Mouse (Mus musculus) lung, embryonic 15.5 days (tissue): ENCODE data around the gene Lrrc49. TPM values are rescaled to one million over a fixed set of nuclear protein-coding genes. Genes with fewer than 3 reads are reported as not detected.

ENCODE experiments used
- ATAC-seq: fragments of 200-750 bp; cut with Nextera tagmentation; 2 replicates; pipeline ENCODE4 v1.8.0; 2017; ENCODE audit warnings: moderate number of reproducible peaks, borderline replicate concordance; ENCODE audit not compliant: low FRiP score, low TSS enrichment; ENCODE audit errors: extremely low read depth
- H3K27ac ChIP-seq: fragments of 300-500 bp; sonication (generic); 2 replicates; pipeline ENCODE4 v1.5.1; 2015; ENCODE audit warnings: moderate library complexity, mild to moderate bottlenecking, inconsistent platforms
- H3K27me3 ChIP-seq: fragments of 300-500 bp; sonication (generic); 2 replicates; pipeline ENCODE4 v1.6.1; 2015; ENCODE audit warnings: inconsistent platforms
- H3K36me3 ChIP-seq: fragments of 300-500 bp; sonication (generic); 2 replicates; pipeline ENCODE4 v1.6.1; 2015; ENCODE audit warnings: inconsistent platforms
- H3K4me1 ChIP-seq: fragments of 300-500 bp; sonication (generic); 2 replicates; pipeline ENCODE4 v1.6.1; 2015; ENCODE audit warnings: inconsistent platforms
- H3K4me2 ChIP-seq: fragments of 300-500 bp; sonication (generic); 2 replicates; pipeline ENCODE4 v1.6.1; 2015; ENCODE audit warnings: inconsistent platforms, mild to moderate bottlenecking, moderate library complexity
- H3K4me3 ChIP-seq: fragments of 300-500 bp; sonication (generic); 2 replicates; pipeline ENCODE4 v1.5.1; 2015; ENCODE audit warnings: mild to moderate bottlenecking, inconsistent platforms
- H3K9ac ChIP-seq: fragments of 300-500 bp; sonication (generic); 2 replicates; pipeline ENCODE4 v1.6.1; 2015; ENCODE audit warnings: inconsistent platforms
- H3K9me3 ChIP-seq: fragments of 300-500 bp; sonication (generic); 2 replicates; pipeline ENCODE4 v1.6.1; 2016; ENCODE audit warnings: inconsistent platforms
- WGBS: fragments of 180-500 bp; shearing (Covaris S2); methylation state at CpG from one replicate; pipeline ENCODE4 v1.1.7; 2015; 5-methylcytosine and 5-hydroxymethylcytosine counted together
- polyA plus RNA-seq: library from polyadenylated mRNA; unstranded; fragments of >200 nt; fragmentation: Nextera tagmentation; extraction: Ambion mirVana; gene quantifications from 2 replicates; pipeline ENCODE4 v1.2.1, GENCODE M21; 2015

Gene Lrrc49
- polyA plus RNA-seq, 1 experiment from 2014 or later, result 17.3 TPM

- 66% methylated on average over 5 of the region's 5 CpGs for WGBS
- no peak overlapping the region for H3K9ac ChIP-seq
- H3K4me2 ChIP-seq, result no peak overlapping the region
- ATAC-seq, result no peak
- no peak overlapping the region for H3K4me3 ChIP-seq
- H3K27ac ChIP-seq, result no peak overlapping the region
- no peaks in the 10 kb centered on the region for H3K4me1 ChIP-seq
- H3K9me3 ChIP-seq, result no peaks in the 10 kb centered on the region
- H3K27me3 ChIP-seq, result no peaks in the 10 kb centered on the region
- no peaks in the 10 kb centered on the region for H3K36me3 ChIP-seq
Observed at GRCm38 (mm10) chr9:60592363-60592762, 95.6 kb downstream of the Lrrc49 start.

- no peak overlapping the region for H3K9ac ChIP-seq
- H3K27me3 ChIP-seq, result no peaks in the 10 kb centered on the region
- WGBS, result 96% methylated on average over 8 of the region's 8 CpGs
- no peak overlapping the region for H3K27ac ChIP-seq
- ATAC-seq, result no peak
- H3K4me3 ChIP-seq, result no peak overlapping the region
- H3K36me3 ChIP-seq, result 0 out of 2 replicates have a peak, but pooled peaks cover 5% of the 10 kb centered on the region
- H3K9me3 ChIP-seq, result no peaks in the 10 kb centered on the region
- H3K4me1 ChIP-seq, result no peaks in the 10 kb centered on the region
- no peak overlapping the region for H3K4me2 ChIP-seq
Observed at GRCm38 (mm10) chr9:60590871-60591624, 96.9 kb downstream of the Lrrc49 start.

- no peak overlapping the region for H3K4me3 ChIP-seq
- WGBS, result 82% methylated on average over 10 of the region's 10 CpGs
- no peaks in the 10 kb centered on the region for H3K4me1 ChIP-seq
- no peak overlapping the region for H3K27ac ChIP-seq
- H3K36me3 ChIP-seq, result 0 out of 2 replicates have a peak, but pooled peaks cover 5% of the 10 kb centered on the region
- no peak overlapping the region for H3K9ac ChIP-seq
- H3K4me2 ChIP-seq, result no peak overlapping the region
- no peak for ATAC-seq
- no peaks in the 10 kb centered on the region for H3K27me3 ChIP-seq
- no peaks in the 10 kb centered on the region for H3K9me3 ChIP-seq
Observed at GRCm38 (mm10) chr9:60588914-60589313, 99.0 kb downstream of the Lrrc49 start.

GRCm38 (mm10) chr9:60586920-60587319 is 101.0 kb downstream of the Lrrc49 start:
- Histone ChIP-seq H3K4me1 (no peaks in the 10 kb centered on the region), H3K4me3 (no peak overlapping the region), H3K27me3 (no peaks in the 10 kb centered on the region), H3K36me3 (0 out of 2 replicates have a peak, but pooled peaks cover 5% of the 10 kb centered on the region), H3K9me3 (no peaks in the 10 kb centered on the region), H3K9ac (no peak overlapping the region), H3K4me2 (no peak overlapping the region), H3K27ac (no peak overlapping the region)
- 66% methylated on average over 3 of the region's 3 CpGs for WGBS
- no peak for ATAC-seq

- Histone ChIP-seq H3K9me3 (no peaks in the 10 kb centered on the region), H3K4me1 (no peaks in the 10 kb centered on the region), H3K4me3 (no peak overlapping the region), H3K27ac (no peak overlapping the region), H3K9ac (no peak overlapping the region), H3K36me3 (0 out of 2 replicates have a peak, but pooled peaks cover 5% of the 10 kb centered on the region), H3K4me2 (no peak overlapping the region), H3K27me3 (no peaks in the 10 kb centered on the region)
- ATAC-seq, result no peak
- 85% methylated on average over 5 of the region's 5 CpGs for WGBS
Observed at GRCm38 (mm10) chr9:60585206-60585605, 102.8 kb downstream of the Lrrc49 start.

- Histone ChIP-seq H3K27me3 (no peaks in the 10 kb centered on the region), H3K4me2 (no peak overlapping the region), H3K9ac (no peak overlapping the region), H3K9me3 (no peaks in the 10 kb centered on the region), H3K36me3 (0 out of 2 replicates have a peak, but pooled peaks cover 5% of the 10 kb centered on the region), H3K27ac (no peak overlapping the region), H3K4me1 (no peaks in the 10 kb centered on the region), H3K4me3 (no peak overlapping the region)
- ATAC-seq, result no peak
- 75% methylated on average over 7 of the region's 7 CpGs for WGBS
Observed at GRCm38 (mm10) chr9:60582553-60582952, 105.4 kb downstream of the Lrrc49 start.

GRCm38 (mm10) chr9:60573011-60573410 is 114.9 kb downstream of the Lrrc49 start:
- H3K27me3 ChIP-seq, result no peaks in the 10 kb centered on the region
- WGBS, result 75% methylated on average over 7 of the region's 7 CpGs
- no peaks in the 10 kb centered on the region for H3K4me1 ChIP-seq
- H3K4me3 ChIP-seq, result no peak overlapping the region
- ATAC-seq, result no peak
- H3K9me3 ChIP-seq, result no peaks in the 10 kb centered on the region
- H3K27ac ChIP-seq, result no peak overlapping the region
- no peak overlapping the region for H3K9ac ChIP-seq
- H3K36me3 ChIP-seq, result no peaks in the 10 kb centered on the region
- H3K4me2 ChIP-seq, result no peak overlapping the region

- no peak for ATAC-seq
- no peaks in the 10 kb centered on the region for H3K27me3 ChIP-seq
Observed at GRCm38 (mm10) chr9:60571725-60572124, 116.2 kb downstream of the Lrrc49 start.

GRCm38 (mm10) chr9:60571041-60571440 is 116.9 kb downstream of the Lrrc49 start:
- no peak overlapping the region for H3K4me2 ChIP-seq
- no peaks in the 10 kb centered on the region for H3K27me3 ChIP-seq
- H3K4me3 ChIP-seq, result no peak overlapping the region
- H3K9ac ChIP-seq, result no peak overlapping the region
- WGBS, result 65% methylated on average over 4 of the region's 4 CpGs
- H3K27ac ChIP-seq, result no peak overlapping the region
- no peaks in the 10 kb centered on the region for H3K9me3 ChIP-seq
- no peak for ATAC-seq
- no peaks in the 10 kb centered on the region for H3K36me3 ChIP-seq
- no peaks in the 10 kb centered on the region for H3K4me1 ChIP-seq

More at GRCm38 (mm10) chr9:60571725-60572124, 116.2 kb downstream of the Lrrc49 start:
- H3K4me2 ChIP-seq, result no peak overlapping the region
- no peak overlapping the region for H3K9ac ChIP-seq
- no peak overlapping the region for H3K4me3 ChIP-seq
- 84% methylated on average over 4 of the region's 4 CpGs for WGBS
- H3K9me3 ChIP-seq, result no peaks in the 10 kb centered on the region
- no peak overlapping the region for H3K27ac ChIP-seq
- no peaks in the 10 kb centered on the region for H3K4me1 ChIP-seq
- H3K36me3 ChIP-seq, result no peaks in the 10 kb centered on the region

- Histone ChIP-seq H3K4me3 (no peak overlapping the region), H3K9me3 (no peaks in the 10 kb centered on the region), H3K9ac (no peak overlapping the region), H3K36me3 (no peaks in the 10 kb centered on the region), H3K27me3 (no peaks in the 10 kb centered on the region), H3K4me2 (no peak overlapping the region), H3K4me1 (no peaks in the 10 kb centered on the region), H3K27ac (no peak overlapping the region)
- no peak for ATAC-seq
- WGBS, result 63% methylated on average over 2 of the region's 2 CpGs
Observed at GRCm38 (mm10) chr9:60569366-60569765, 118.6 kb downstream of the Lrrc49 start.

- no peaks in the 10 kb centered on the region for H3K27me3 ChIP-seq
- H3K9me3 ChIP-seq, result no peaks in the 10 kb centered on the region
- no peaks in the 10 kb centered on the region for H3K36me3 ChIP-seq
- H3K4me2 ChIP-seq, result no peak overlapping the region
- no peak overlapping the region for H3K4me3 ChIP-seq
- peaks cover 10% of the 10 kb centered on the region; the same call in 1 of the 2 replicates for H3K4me1 ChIP-seq
- ATAC-seq, result no peak
- no peak overlapping the region for H3K27ac ChIP-seq
- 87% methylated on average over 7 of the region's 7 CpGs for WGBS
- H3K9ac ChIP-seq, result no peak overlapping the region
Observed at GRCm38 (mm10) chr9:60563809-60564208, 124.1 kb downstream of the Lrrc49 start.

GRCm38 (mm10) chr9:60562443-60563371 is 125.3 kb downstream of the Lrrc49 start:
- Histone ChIP-seq H3K4me2 (peak overlapping the region; percentile 45), H3K4me3 (0 out of 2 replicates have a peak overlapping the region, but pooled peaks have one; percentile 11), H3K9me3 (no peaks in the 10 kb centered on the region), H3K4me1 (peaks cover 10% of the 10 kb centered on the region; the same call in 1 of the 2 replicates), H3K27ac (no peak overlapping the region), H3K36me3 (no peaks in the 10 kb centered on the region), H3K9ac (no peak overlapping the region), H3K27me3 (no peaks in the 10 kb centered on the region)
- no peak for ATAC-seq
- WGBS, result 42% methylated on average over 20 of the region's 20 CpGs
